In the genomic region with DNA sequence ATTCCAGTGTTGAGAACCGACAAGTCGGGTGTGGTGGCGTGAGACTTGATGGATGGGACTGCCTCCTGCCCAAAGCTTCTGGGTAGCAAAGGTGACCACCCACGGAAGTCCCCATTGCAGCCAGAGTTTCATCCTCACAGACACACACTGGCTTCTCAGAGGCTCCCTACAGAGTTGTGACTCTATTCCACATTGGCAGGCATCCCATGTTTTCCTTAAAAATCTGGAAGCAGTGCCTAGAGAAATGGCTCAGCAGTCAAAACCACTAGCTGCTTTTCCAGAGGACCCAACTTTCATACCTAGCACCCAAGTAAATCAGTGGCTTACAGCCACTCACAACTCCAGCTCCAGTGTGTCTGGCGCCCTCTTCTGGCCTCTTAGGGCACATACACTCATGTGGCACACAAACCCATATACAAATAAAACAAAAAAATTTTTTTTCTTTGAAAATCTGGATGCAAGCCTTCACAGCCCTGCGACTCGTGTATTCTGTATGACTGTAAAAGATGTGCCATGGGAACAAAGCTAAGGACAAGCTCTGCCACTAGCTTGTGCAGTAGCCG, we compare ENCODE assay signal across 16 mouse cellular contexts. TPM values are rescaled to one million over a fixed set of nuclear protein-coding genes. Genes with fewer than 3 reads are reported as not detected.
DNase-seq lines count a peak whose midpoint lies in the region; ATAC-seq and TF ChIP-seq lines count a peak whose summit lies in the region.
"Had no signal": no experiment of that assay in that cellular context is flagged by ENCODE, and none has a peak within 500 bp of the region (broad histone marks: within the 10 kb centered on the region; RNA-seq: fewer than 3 reads in every experiment).

No protein-coding gene starts in this region.

- intact Hi-C loops in left cerebral cortex, postnatal 25 days (cut with DNase I) = loop anchor here (5.0 kb wide), 1 partner anchor 133 kb away; no protein-coding TSS in a partner anchor

- H3K9me3 ChIP-seq in embryonic facial prominence, embryonic 14.5 days (ENCODE audit: control insufficient read depth, low read length) = no peaks in the 10 kb centered on the region
- H3K9me3 ChIP-seq in embryonic facial prominence, embryonic 10.5 days = no peaks in the 10 kb centered on the region
- 0 out of 2 replicates have a peak, but pooled peaks cover 4% of the 10 kb centered on the region for H3K9me3 ChIP-seq in ES-Bruce4 (replicated peaks; ENCODE audit: control insufficient read depth, insufficient read depth, low read length, poor library complexity, severe bottlenecking)
- H3K9me3 ChIP-seq: heart, embryonic 15.5 days; neural tube, embryonic 13.5 days had no signal

- H3K27ac ChIP-seq in embryonic facial prominence, embryonic 14.5 days (replicated peaks; ENCODE audit: low read depth, low read length) = no peak overlapping the region
- H3K27ac ChIP-seq in embryonic facial prominence, embryonic 10.5 days (replicated peaks) = no peak overlapping the region
- no peak overlapping the region for H3K27ac ChIP-seq in ES-Bruce4 (ENCODE audit: insufficient read depth, low read length)
- H3K27ac ChIP-seq: heart, embryonic 15.5 days; neural tube, embryonic 13.5 days had no signal

- peak; percentile 47 for TF ChIP-seq CTCF in ES-Bruce4 (IDR thresholded peaks at IDR 0.05; ENCODE audit: low read depth, low read length)

- H3K9ac ChIP-seq in embryonic facial prominence, embryonic 14.5 days (ENCODE audit: low read depth, low read length) = no peak overlapping the region
- H3K9ac ChIP-seq in ES-Bruce4 (ENCODE audit: low read depth, poor library complexity, severe bottlenecking) = no peak overlapping the region
- H3K9ac ChIP-seq: heart, embryonic 15.5 days; neural tube, embryonic 13.5 days had no signal

- no peaks in the 10 kb centered on the region for H3K36me3 ChIP-seq in embryonic facial prominence, embryonic 14.5 days (ENCODE audit: control insufficient read depth, insufficient read depth, low read length)
- no peaks in the 10 kb centered on the region for H3K36me3 ChIP-seq in embryonic facial prominence, embryonic 10.5 days (replicated peaks)
- no peaks in the 10 kb centered on the region for H3K36me3 ChIP-seq in ES-Bruce4 (ENCODE audit: control insufficient read depth, insufficient read depth, low read length, poor library complexity, severe bottlenecking)
- H3K36me3 ChIP-seq: heart, embryonic 15.5 days; neural tube, embryonic 13.5 days had no signal

- no peak for TF ChIP-seq EP300 in ES-Bruce4 (IDR thresholded peaks at IDR 0.05; ENCODE audit: insufficient read depth, low read depth, low read length)

- H3K27me3 ChIP-seq in embryonic facial prominence, embryonic 14.5 days (replicated peaks; ENCODE audit: control insufficient read depth, insufficient read depth, low read length) = no peaks in the 10 kb centered on the region
- H3K27me3 ChIP-seq in embryonic facial prominence, embryonic 10.5 days (replicated peaks; ENCODE audit: low read depth, poor library complexity, severe bottlenecking) = no peaks in the 10 kb centered on the region
- H3K27me3 ChIP-seq in ES-Bruce4 (ENCODE audit: control insufficient read depth, insufficient read depth, low read length, poor library complexity, severe bottlenecking) = no peaks in the 10 kb centered on the region
- H3K27me3 ChIP-seq: heart, embryonic 15.5 days; neural tube, embryonic 13.5 days had no signal

- no peak overlapping the region for H3K4me3 ChIP-seq in embryonic facial prominence, embryonic 14.5 days (ENCODE audit: low read depth, low read length)
- no peak overlapping the region for H3K4me3 ChIP-seq in embryonic facial prominence, embryonic 10.5 days
- no peak overlapping the region for H3K4me3 ChIP-seq in ES-Bruce4 (ENCODE audit: low read depth, low read length)
- H3K4me3 ChIP-seq: erythroblast, embryonic 14.5 days; heart, embryonic 15.5 days; neural tube, embryonic 13.5 days had no signal

- H3K4me1 ChIP-seq in embryonic facial prominence, embryonic 14.5 days (ENCODE audit: control insufficient read depth, insufficient read depth, low read length) = no peaks in the 10 kb centered on the region
- H3K4me1 ChIP-seq in embryonic facial prominence, embryonic 10.5 days = no peaks in the 10 kb centered on the region; the same call in 1 of the 2 replicates
- H3K4me1 ChIP-seq in ES-Bruce4 (ENCODE audit: control insufficient read depth, insufficient read depth, low read length) = no peaks in the 10 kb centered on the region
- H3K4me1 ChIP-seq: heart, embryonic 15.5 days; neural tube, embryonic 13.5 days had no signal

- ATAC-seq in embryonic facial prominence, embryonic 14.5 days (ENCODE audit: low read depth) = no peak

- 83% methylated on average over 8 of the region's 8 CpGs for WGBS in embryonic facial prominence, embryonic 14.5 days
- 87% methylated on average over 8 of the region's 8 CpGs for WGBS in embryonic facial prominence, embryonic 10.5 days

- no peak for TF ChIP-seq POLR2A in ES-Bruce4 (IDR thresholded peaks at IDR 0.05; ENCODE audit: insufficient read depth, low read length)

- peak; percentile 10 for DNase-seq in embryonic facial prominence, embryonic 14.5 days (ENCODE audit: low spot score)
- no peak for DNase-seq in embryonic facial prominence, embryonic 10.5 days (ENCODE audit: low spot score)
- DNase-seq in layer of hippocampus, postnatal 36 days = peak; percentile 17 to 24
- DNase-seq in layer of hippocampus, adult 11-12 months (ENCODE audit: low spot score) = no peak
- DNase-seq in left cerebral cortex, postnatal 25 days (ENCODE audit: low spot score in 2 of 2) = peak; percentile 42 to 79
- no peak for DNase-seq in kidney, adult 9 months
- no peak for DNase-seq in urinary bladder, postnatal 4 days (ENCODE audit: low spot score in 2 of 2)
- DNase-seq: adrenal gland, adult 2 months; B cell, adult 2 months; cerebellum, postnatal 36 days; kidney, adult 11 months had no signal

- H3K4me2 ChIP-seq in embryonic facial prominence, embryonic 14.5 days (ENCODE audit: low read depth, low read length) = no peak overlapping the region
- H3K4me2 ChIP-seq: heart, embryonic 15.5 days; neural tube, embryonic 13.5 days had no signal

RNA-seq across cellular contexts. Expression of gene Cx3cr1, which starts 10.9 kb away (rescaled TPM):
- 9.8 and 11.3 TPM in 2 replicates for polyA plus RNA-seq in embryonic facial prominence, embryonic 14.5 days (2014; fragmentation: Nextera tagmentation; extraction: Ambion mirVana)
- polyA plus RNA-seq in embryonic facial prominence, embryonic 10.5 days (2016; fragmentation: Nextera tagmentation; extraction: Ambion mirVana) = 5.3 and 6.1 TPM in 2 replicates
- 10 to 100 TPM; 29.0 to 30.9 TPM for total RNA-seq in layer of hippocampus, postnatal 36 days (2021)
- polyA plus RNA-seq in ES-Bruce4 (2011; ENCODE audit: insufficient read depth, insufficient read length, low read depth, missing spikeins) = not detected in 2 replicates
- 10 to 100 TPM; 33.5 to 33.7 TPM for total RNA-seq in left cerebral cortex, postnatal 25 days (2021)

RNA-seq across cellular contexts. Expression of gene Ccr8, which starts 11.3 kb away (rescaled TPM):
- polyA plus RNA-seq in embryonic facial prominence, embryonic 14.5 days (2014; fragmentation: Nextera tagmentation; extraction: Ambion mirVana) = 1.3 and 2.3 TPM in 2 replicates
- polyA plus RNA-seq in embryonic facial prominence, embryonic 10.5 days (2016; fragmentation: Nextera tagmentation; extraction: Ambion mirVana) = not detected in 2 replicates
- not detected for total RNA-seq in layer of hippocampus, postnatal 36 days (2021)
- polyA plus RNA-seq in ES-Bruce4 (2011; ENCODE audit: insufficient read depth, insufficient read length, low read depth, missing spikeins) = not detected in 2 replicates
- total RNA-seq in left cerebral cortex, postnatal 25 days (2021) = not detected
- total RNA-seq: adrenal gland, adult 2 months; megakaryocyte-erythroid progenitor cell, adult 5-6 weeks had no signal
- polyA plus RNA-seq: adrenal gland, adult 2 months; erythroblast, embryonic 14.5 days; neural tube, embryonic 13.5 days had no signal

RNA-seq across cellular contexts. Expression of gene Slc25a38, which starts 29.5 kb away (rescaled TPM):
- 23.6 and 23.8 TPM in 2 replicates for polyA plus RNA-seq in embryonic facial prominence, embryonic 14.5 days (2014; fragmentation: Nextera tagmentation; extraction: Ambion mirVana)
- polyA plus RNA-seq in embryonic facial prominence, embryonic 10.5 days (2016; fragmentation: Nextera tagmentation; extraction: Ambion mirVana) = 43.4 and 46.3 TPM in 2 replicates
- total RNA-seq in layer of hippocampus, postnatal 36 days (2021) = 10 to 100 TPM; 26.9 to 29.1 TPM
- 15.3 and 15.7 TPM in 2 replicates for polyA plus RNA-seq in ES-Bruce4 (2011; ENCODE audit: insufficient read depth, insufficient read length, low read depth, missing spikeins)
- total RNA-seq in left cerebral cortex, postnatal 25 days (2021) = 10 to 100 TPM; 26.0 to 27.6 TPM

RNA-seq across cellular contexts. Expression of gene Rpsa, which starts 46.9 kb away (rescaled TPM):
- polyA plus RNA-seq in embryonic facial prominence, embryonic 14.5 days (2014; fragmentation: Nextera tagmentation; extraction: Ambion mirVana) = 1,998 and 2,049 TPM in 2 replicates
- polyA plus RNA-seq in embryonic facial prominence, embryonic 10.5 days (2016; fragmentation: Nextera tagmentation; extraction: Ambion mirVana) = 1,445 and 1,457 TPM in 2 replicates
- 100 to 1,000 TPM; 428 to 437 TPM for total RNA-seq in layer of hippocampus, postnatal 36 days (2021)
- polyA plus RNA-seq in ES-Bruce4 (2011; ENCODE audit: insufficient read depth, insufficient read length, low read depth, missing spikeins) = 2,205 and 2,405 TPM in 2 replicates
- total RNA-seq in left cerebral cortex, postnatal 25 days (2021) = 100 to 1,000 TPM; 397 to 401 TPM

RNA-seq across cellular contexts. Expression of gene Xirp1, which starts 57.2 kb away (rescaled TPM):
- 4.9 and 8.0 TPM in 2 replicates for polyA plus RNA-seq in embryonic facial prominence, embryonic 14.5 days (2014; fragmentation: Nextera tagmentation; extraction: Ambion mirVana)
- 0.04 and 0.38 TPM in 2 replicates for polyA plus RNA-seq in embryonic facial prominence, embryonic 10.5 days (2016; fragmentation: Nextera tagmentation; extraction: Ambion mirVana)
- total RNA-seq in layer of hippocampus, postnatal 36 days (2021) = under 1 TPM; 0.05 to 0.20 TPM
- polyA plus RNA-seq in ES-Bruce4 (2011; ENCODE audit: insufficient read depth, insufficient read length, low read depth, missing spikeins) = not detected in 2 replicates
- total RNA-seq in left cerebral cortex, postnatal 25 days (2021) = under 1 TPM; 0.11 TPM
- total RNA-seq: megakaryocyte-erythroid progenitor cell, adult 5-6 weeks had no signal
- polyA plus RNA-seq: erythroblast, embryonic 14.5 days had no signal

Comparison
In these comparisons a context has a peak if more than half of its experiments do, and no peak if none do; other contexts are left out.
1. DNase-seq: peak in embryonic facial prominence, embryonic 14.5 days (single experiment), layer of hippocampus, postnatal 36 days (2 of 2) and left cerebral cortex, postnatal 25 days (2 of 2); none in embryonic facial prominence, embryonic 10.5 days (single experiment), layer of hippocampus, adult 11-12 months (single experiment), kidney, adult 9 months (single experiment) and urinary bladder, postnatal 4 days (0 of 2).